Mouse (Mus musculus) forebrain, embryonic 16.5 days (tissue): Measurements from ENCODE around the gene Pla2g3. TPM values are rescaled to one million over a fixed set of nuclear protein-coding genes. Genes with fewer than 3 reads are reported as not detected.

ENCODE experiments used
- ATAC-seq: fragments of 200-750 bp; cut with Nextera tagmentation; 2 replicates; pipeline ENCODE4 v1.8.0; 2017; ENCODE audit warnings: mild to moderate bottlenecking, moderate library complexity
- H3K27ac ChIP-seq: fragments of 300-500 bp; sonication (generic); 2 replicates; pipeline ENCODE4 v1.5.1; 2014; ENCODE audit warnings: low read length, control low read depth
- H3K27me3 ChIP-seq: fragments of 300-500 bp; sonication (generic); replicated peaks from 2 replicates; pipeline ENCODE4 v1.6.1; 2014; ENCODE audit warnings: low read length; ENCODE audit not compliant: control insufficient read depth, insufficient read depth
- H3K36me3 ChIP-seq: fragments of 300-500 bp; sonication (generic); 2 replicates; pipeline ENCODE4 v1.6.1; 2014; ENCODE audit not compliant: control insufficient read depth, insufficient read depth
- H3K4me1 ChIP-seq: fragments of 300-500 bp; sonication (generic); replicated peaks from 2 replicates; pipeline ENCODE4 v1.6.1; 2014; ENCODE audit warnings: low read length; ENCODE audit not compliant: control insufficient read depth, insufficient read depth
- H3K4me2 ChIP-seq: fragments of 300-500 bp; sonication (generic); 2 replicates; pipeline ENCODE4 v1.6.1; 2014; ENCODE audit warnings: mild to moderate bottlenecking, low read length, control low read depth
- H3K4me3 ChIP-seq: fragments of 300-500 bp; sonication (generic); replicated peaks from 2 replicates; pipeline ENCODE4 v1.5.1; 2014; ENCODE audit warnings: mild to moderate bottlenecking, low read length, control low read depth
- H3K9ac ChIP-seq: fragments of 300-500 bp; sonication (generic); replicated peaks from 2 replicates; pipeline ENCODE4 v1.6.1; 2014; ENCODE audit warnings: low read depth, low read length, control low read depth
- H3K9me3 ChIP-seq: fragments of 300-500 bp; sonication (generic); 2 replicates; pipeline ENCODE4 v1.6.1; 2016; ENCODE audit warnings: low read length; ENCODE audit not compliant: control insufficient read depth
- WGBS: fragments of 180-500 bp; shearing (Covaris S2); extraction: QIAGEN DNeasy Blood & Tissue Kit; methylation state at CpG from one replicate; pipeline ENCODE4 v1.1.7; 2014; 5-methylcytosine and 5-hydroxymethylcytosine counted together
- polyA plus RNA-seq: library from polyadenylated mRNA; unstranded; fragments of >200 nt; fragmentation: Nextera tagmentation; extraction: Ambion mirVana; gene quantifications from 2 replicates; pipeline ENCODE4 v1.2.1, GENCODE M21; 2015

Pla2g3 gene
- polyA plus RNA-seq, 1 experiment from 2014 or later, result 1.0 TPM

DNA sequence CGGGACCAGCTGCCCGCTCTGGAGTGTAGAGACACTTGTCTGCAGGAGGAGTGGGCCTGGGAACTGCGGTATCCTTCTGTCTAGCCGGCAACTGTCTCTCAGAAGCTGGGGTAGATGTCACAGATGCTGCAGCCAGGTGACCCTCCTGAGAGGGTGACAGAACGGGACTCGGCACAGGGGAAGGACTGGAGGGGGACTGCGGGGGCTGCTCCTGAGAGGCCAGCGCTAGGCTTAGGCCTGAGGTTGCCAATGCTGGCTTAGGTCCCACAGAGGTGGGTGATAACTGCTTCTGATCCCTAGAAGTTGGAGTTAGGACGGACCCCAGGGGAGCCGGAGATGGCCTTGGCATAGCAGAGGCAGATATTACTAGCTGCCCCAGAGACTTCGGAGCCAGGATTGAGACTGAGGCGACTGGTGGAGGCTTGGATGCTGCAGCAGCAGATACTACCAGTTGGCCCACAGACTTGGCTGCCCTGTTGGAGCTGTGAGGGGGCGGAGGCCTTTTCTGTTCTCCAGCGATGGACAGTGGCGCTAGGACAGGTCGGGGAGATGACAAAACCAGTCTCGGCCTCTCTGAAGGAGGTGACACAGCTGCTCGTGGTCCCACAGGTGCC lies 14.5 kb downstream of the Pla2g3 start:
- Histone ChIP-seq H3K4me2 (no peak overlapping the region), H3K4me3 (no peak overlapping the region), H3K9me3 (no peaks in the 10 kb centered on the region), H3K4me1 (no peaks in the 10 kb centered on the region), H3K36me3 (no peaks in the 10 kb centered on the region), H3K27ac (no peak overlapping the region), H3K9ac (no peak overlapping the region), H3K27me3 (no peaks in the 10 kb centered on the region)
- ATAC-seq, result no peak
- 83% methylated on average over 18 of the region's 18 CpGs for WGBS

DNA sequence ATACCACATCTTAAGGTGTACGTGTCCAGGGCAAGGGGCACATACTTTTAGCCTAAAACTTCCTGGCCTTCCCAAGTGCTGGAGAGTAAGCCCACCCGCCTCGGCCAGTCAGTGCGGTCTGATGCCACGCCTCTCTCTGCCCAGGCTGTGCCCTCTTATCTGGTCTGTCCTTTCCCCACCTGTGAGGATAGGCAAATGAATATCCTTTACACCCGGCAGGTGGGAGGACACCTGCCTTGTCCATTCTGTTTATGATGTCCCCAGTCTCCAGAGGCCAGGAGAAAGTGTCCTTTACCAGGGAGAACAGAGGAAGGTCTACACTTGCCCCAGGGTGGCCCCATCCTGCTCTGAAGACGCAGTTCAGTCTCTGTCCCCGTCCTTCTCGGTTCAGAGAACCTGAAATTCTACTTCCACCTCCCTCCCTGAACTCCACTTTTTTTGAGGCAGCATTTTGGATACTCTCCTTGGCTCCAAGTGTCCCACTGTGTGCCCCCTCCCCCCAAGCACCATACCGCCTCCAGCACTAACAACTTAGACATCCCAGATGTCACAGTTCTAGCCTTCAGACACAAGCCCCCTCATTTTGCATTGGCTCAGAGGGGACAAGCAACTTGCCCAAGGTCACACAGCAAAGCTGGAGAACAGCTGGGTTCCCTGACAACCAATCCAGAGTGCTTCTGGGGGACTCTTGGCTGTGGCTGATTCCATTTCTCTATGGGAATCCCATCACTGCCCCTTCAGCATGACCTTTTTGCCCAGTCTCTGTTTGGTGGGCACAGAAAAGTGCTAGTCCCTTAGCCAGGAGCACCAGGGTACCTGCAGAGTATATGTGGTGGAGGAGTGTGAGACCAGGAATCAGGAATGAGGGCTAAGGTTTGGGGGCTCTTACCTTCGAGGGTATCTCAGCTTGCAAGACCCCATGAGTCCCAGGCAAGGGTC lies 15.9 kb downstream of the Pla2g3 start:
- WGBS, result 66% methylated on average over 11 of the region's 11 CpGs

DNA sequence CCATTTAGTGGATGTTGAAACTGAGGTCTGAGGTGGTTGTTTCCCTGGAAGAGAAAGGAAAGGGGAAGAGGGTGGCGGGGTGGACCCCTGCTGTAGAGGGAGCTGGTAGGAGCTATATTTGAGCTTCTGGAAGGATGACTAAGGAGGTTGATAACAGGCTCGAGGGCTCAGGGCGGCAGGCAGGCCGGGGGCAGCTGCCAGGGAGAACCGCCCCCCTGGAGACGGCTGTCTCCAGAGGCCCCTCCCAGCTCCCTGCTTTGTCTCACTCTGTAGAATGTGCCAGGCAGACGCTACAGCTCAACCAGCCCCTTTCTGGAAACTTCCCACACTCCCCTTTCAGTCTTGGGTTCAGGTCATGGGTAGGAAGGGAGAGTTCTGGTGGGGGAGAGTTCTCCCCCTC lies 20.1 kb downstream of the Pla2g3 start:
- H3K36me3 ChIP-seq, result no peaks in the 10 kb centered on the region
- H3K4me3 ChIP-seq, result no peak overlapping the region
- WGBS, result 43% methylated on average over 7 of the region's 7 CpGs

More for the DNA sequence above, 15.9 kb downstream of the Pla2g3 start:
- Histone ChIP-seq H3K36me3 (no peaks in the 10 kb centered on the region), H3K27ac (no peak overlapping the region), H3K4me3 (peak overlapping the region; percentile 37), H3K27me3 (no peaks in the 10 kb centered on the region), H3K4me1 (no peaks in the 10 kb centered on the region), H3K4me2 (peak overlapping the region; percentile 40), H3K9me3 (no peaks in the 10 kb centered on the region), H3K9ac (peak overlapping the region; percentile 54)
- peak; percentile 18; the same call in 1 of the 2 replicates for ATAC-seq

DNA sequence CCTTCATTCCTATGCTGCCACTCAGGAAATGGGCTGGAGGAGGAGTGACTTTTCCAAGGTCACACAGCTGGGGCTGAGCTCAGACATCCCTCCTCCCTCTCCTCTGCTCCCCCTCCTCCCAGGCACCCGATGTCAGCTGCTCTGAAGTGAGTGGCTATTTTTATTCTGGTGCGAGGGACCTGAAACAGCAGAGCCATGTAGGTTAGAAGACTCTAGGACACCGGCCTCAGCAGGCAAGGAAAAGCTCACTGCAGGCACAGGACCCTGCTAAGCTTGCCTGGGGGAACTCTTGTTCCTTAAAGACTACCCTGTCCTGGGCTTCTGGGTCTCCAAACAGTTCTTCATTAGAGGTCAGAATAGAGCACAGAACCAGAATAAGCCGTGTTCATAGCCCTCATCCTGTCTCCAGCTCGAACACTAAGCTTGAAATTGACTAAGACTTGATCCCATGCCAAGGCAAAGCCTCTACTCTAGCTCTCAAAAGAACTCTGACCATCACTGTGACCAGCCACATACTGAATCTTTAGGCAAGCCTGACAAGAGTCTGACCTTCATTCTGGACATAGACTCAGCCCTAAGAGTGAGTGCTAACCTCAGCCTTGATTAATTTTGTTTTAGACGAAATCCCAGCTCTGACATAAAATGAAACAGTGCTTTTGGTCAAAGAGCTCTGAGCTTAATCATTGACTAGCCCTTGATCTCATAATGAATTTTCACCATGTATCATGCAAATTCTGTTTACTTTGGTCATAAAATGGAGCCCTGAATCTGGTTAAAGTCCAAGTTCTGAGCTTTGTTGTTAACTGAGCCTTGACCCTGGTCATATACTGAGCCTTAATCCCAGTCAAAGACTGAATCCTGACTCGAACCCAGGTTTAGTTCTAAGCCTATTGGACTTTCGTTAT lies 21.3 kb downstream of the Pla2g3 start:
- Histone ChIP-seq H3K36me3 (no peaks in the 10 kb centered on the region), H3K27me3 (no peaks in the 10 kb centered on the region), H3K9me3 (no peaks in the 10 kb centered on the region), H3K4me3 (no peak overlapping the region), H3K4me2 (no peak overlapping the region), H3K9ac (no peak overlapping the region), H3K27ac (no peak overlapping the region), H3K4me1 (peaks cover 7% of the 10 kb centered on the region; the same call in 1 of the 2 replicates)
- 75% methylated on average over 8 of the region's 8 CpGs for WGBS
- no peak for ATAC-seq

More for the DNA sequence above, 20.1 kb downstream of the Pla2g3 start:
- no peak overlapping the region for H3K4me2 ChIP-seq
- H3K27me3 ChIP-seq, result no peaks in the 10 kb centered on the region
- no peak overlapping the region for H3K27ac ChIP-seq
- H3K9ac ChIP-seq, result no peak overlapping the region
- ATAC-seq, result no peak
- H3K4me1 ChIP-seq, result no peaks in the 10 kb centered on the region
- H3K9me3 ChIP-seq, result no peaks in the 10 kb centered on the region

DNA sequence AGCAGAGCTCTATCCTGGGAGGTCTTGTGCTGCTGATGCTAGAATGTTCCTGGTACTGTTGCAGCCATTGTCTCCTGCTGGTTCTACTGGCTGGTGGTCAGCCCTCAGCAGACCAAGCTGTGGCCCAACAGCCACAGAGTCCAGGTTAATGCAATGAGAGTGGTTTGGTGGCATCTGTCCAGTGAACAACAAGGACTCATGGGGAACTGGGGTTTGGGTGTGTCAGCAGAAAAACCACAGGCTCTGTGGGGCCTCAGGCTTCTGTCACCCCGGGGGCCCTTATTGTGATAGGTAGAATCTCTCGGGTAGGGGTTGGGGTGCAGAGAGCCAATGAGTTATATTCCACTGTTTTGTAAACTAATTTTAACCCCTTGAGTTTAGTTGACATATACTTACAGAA lies 22.2 kb downstream of the Pla2g3 start:
- H3K27me3 ChIP-seq, result peaks cover 1% of the 10 kb centered on the region; the same call in 1 of the 2 replicates
- no peak overlapping the region for H3K4me2 ChIP-seq
- 87% methylated on average over 2 of the region's 2 CpGs for WGBS
- no peaks in the 10 kb centered on the region for H3K36me3 ChIP-seq
- H3K4me3 ChIP-seq, result no peak overlapping the region
- no peak overlapping the region for H3K9ac ChIP-seq
- H3K4me1 ChIP-seq, result peaks cover 10% of the 10 kb centered on the region
- no peaks in the 10 kb centered on the region for H3K9me3 ChIP-seq
- no peak for ATAC-seq
- no peak overlapping the region for H3K27ac ChIP-seq

DNA sequence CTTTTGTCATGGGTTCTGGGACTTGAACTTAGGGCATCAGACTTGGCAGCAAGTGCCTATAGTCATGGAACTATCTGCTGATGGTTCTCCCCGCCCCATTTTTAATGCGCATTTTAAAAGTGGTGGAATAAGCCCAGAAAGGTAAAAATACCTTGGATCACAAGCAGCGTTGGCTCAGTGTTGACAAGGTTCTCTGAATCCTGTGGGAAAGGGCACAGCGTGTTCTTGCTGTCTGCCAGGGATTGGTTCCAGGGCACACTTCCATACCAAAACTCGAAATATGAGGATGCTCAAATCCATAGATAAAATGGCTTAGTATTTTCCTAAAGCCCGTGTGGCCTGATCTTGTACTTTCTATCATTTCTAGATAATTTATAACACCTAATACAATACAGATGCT lies 25.2 kb downstream of the Pla2g3 start:
- H3K9me3 ChIP-seq, result no peaks in the 10 kb centered on the region
- H3K4me3 ChIP-seq, result no peak overlapping the region
- H3K4me1 ChIP-seq, result peaks cover 23% of the 10 kb centered on the region
- no peak overlapping the region for H3K4me2 ChIP-seq
- WGBS, result 80% methylated on average over 6 of the region's 6 CpGs
- H3K9ac ChIP-seq, result no peak overlapping the region
- H3K36me3 ChIP-seq, result no peaks in the 10 kb centered on the region
- H3K27ac ChIP-seq, result no peak overlapping the region
- peaks cover 10% of the 10 kb centered on the region; the same call in 1 of the 2 replicates for H3K27me3 ChIP-seq
- no peak for ATAC-seq

DNA sequence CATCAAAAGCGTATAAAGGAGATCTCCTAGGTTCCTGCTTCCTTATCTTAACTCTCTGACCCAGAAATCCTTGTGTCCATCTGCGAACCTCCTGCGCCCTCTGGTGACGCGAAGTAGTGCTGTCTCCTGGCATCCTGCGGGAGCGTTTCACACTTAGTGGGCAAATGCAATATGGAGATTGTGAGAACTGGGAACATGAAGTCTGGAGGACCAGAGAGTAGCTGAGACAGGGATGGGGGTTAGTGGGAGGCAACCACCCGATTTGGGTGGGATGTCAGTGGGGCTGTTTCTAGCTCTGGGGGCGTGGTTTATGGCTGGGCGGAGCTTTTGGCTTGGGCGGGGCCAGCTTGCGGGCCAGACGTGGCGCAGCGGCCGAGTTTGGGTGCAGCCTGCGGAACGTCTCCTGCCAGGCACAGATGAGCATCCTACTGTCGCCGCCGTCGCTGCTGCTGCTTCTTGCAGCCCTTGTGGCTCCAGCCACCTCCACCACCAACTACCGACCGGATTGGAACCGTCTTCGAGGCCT lies 26.5 kb downstream of the Pla2g3 start, which contains the start of gene Selenom:
Gene Selenom, plus strand, starts transcription at position 156 of the 526 bp plus-strand sequence.
- Histone ChIP-seq H3K9ac (peak within 1 kb of the TSS; percentile 59), H3K27ac (no peak within 1 kb of the TSS)

DNA sequence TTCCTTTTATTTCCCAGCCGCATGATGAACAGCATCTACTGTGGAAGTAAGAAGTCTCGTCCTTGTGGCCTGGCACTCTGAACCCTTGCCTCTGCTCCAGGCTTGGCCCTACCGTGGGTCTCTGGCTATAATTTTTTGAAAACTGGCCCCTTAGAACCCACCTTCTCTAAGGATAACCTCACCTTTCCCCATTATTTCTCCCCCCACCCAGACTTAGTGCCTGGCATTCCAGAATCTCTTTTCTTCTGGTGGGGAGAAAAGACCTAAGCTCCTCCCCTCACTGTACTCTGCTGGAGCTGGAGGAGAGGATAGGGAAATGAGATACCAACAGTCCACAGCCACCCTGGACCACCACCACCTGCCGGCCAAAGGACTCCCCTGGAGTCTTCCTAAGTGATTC lies 27.1 kb downstream of the Pla2g3 start:
- Histone ChIP-seq H3K36me3 (no peaks in the 10 kb centered on the region), H3K4me3 (peak overlapping the region; percentile 52), H3K4me2 (peak overlapping the region; percentile 66), H3K9me3 (no peaks in the 10 kb centered on the region), H3K27me3 (peaks cover 10% of the 10 kb centered on the region; the same call in 1 of the 2 replicates), H3K9ac (peak overlapping the region; percentile 59), H3K4me1 (peaks cover 23% of the 10 kb centered on the region), H3K27ac (no peak overlapping the region)
- 19% methylated on average over 4 of the region's 4 CpGs for WGBS
- ATAC-seq, result 0 out of 2 replicates have a peak, but pooled peaks have one; percentile 10

More for the DNA sequence above, 26.5 kb downstream of the Pla2g3 start, which contains the start of gene Selenom:
- peak; percentile 72 for ATAC-seq
- Histone ChIP-seq H3K4me2 (peak within 1 kb of the TSS; percentile 66), H3K27me3 (peaks cover 10% of the 10 kb centered on the region; the same call in 1 of the 2 replicates), H3K9me3 (no peaks in the 10 kb centered on the region), H3K4me1 (peaks cover 23% of the 10 kb centered on the region), H3K4me3 (peak within 1 kb of the TSS; percentile 52), H3K36me3 (no peaks in the 10 kb centered on the region)
- under 1% methylated on average over 26 of the region's 26 CpGs for WGBS
